Mouse (Mus musculus) adrenal gland, adult 8-10 months (tissue): ENCODE data around the gene Il18bp. TPM values are rescaled to one million over a fixed set of nuclear protein-coding genes. Genes with fewer than 3 reads are reported as not detected.

Source experiments
- DNase-seq: peaks from one replicate; pipeline ENCODE4 v3.0.0; 2022
- total RNA-seq, 4 experiments: library from RNA; stranded (reverse); gene quantifications; 2 replicates each; pipeline ENCODE4 v1.2.4; 2022

Gene Il18bp
- total RNA-seq, 4 experiments from 2014 or later: 8.1 to 12.5 (median 10.1) TPM

GRCm38 (mm10) chr7:102000921-102001630, 17.4 kb downstream of the Il18bp start:
- no peak for DNase-seq

GRCm38 (mm10) chr7:102000296-102000695, 18.2 kb downstream of the Il18bp start:
- no peak for DNase-seq

GRCm38 (mm10) chr7:101999461-102000151, 18.9 kb downstream of the Il18bp start:
- DNase-seq: no peak

GRCm38 (mm10) chr7:101998194-101998927, 20.1 kb downstream of the Il18bp start:
- DNase-seq: peak; percentile 75

- DNase-seq: no peak
Measured at GRCm38 (mm10) chr7:101994241-101994640, 24.2 kb downstream of the Il18bp start.

DNA sequence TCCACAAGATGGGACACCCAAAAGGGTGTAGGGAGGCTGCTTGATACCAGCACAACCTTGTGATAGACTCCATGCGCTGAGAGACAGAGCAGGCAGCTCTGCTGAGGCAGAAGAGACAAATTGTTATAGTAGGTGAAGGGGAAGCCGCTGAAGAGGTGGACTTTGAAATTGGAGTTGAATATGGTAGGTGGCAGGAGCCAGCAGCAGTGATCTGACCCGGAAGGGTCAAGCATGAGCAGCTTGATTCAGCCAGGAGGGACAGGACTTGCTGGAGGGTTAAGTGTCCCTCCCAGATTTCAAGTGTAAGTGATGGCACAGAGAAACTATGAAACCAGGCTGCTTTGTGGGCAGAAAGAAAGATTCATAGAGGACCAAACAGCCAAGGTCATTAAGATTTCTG, 33.4 kb downstream of the Il18bp start:
- DNase-seq: no peak

GRCm38 (mm10) chr7:101982735-101983134, 35.8 kb downstream of the Il18bp start:
- no peak for DNase-seq

- no peak for DNase-seq
Measured at GRCm38 (mm10) chr7:101974505-101974904, 44.0 kb downstream of the Il18bp start.

DNA sequence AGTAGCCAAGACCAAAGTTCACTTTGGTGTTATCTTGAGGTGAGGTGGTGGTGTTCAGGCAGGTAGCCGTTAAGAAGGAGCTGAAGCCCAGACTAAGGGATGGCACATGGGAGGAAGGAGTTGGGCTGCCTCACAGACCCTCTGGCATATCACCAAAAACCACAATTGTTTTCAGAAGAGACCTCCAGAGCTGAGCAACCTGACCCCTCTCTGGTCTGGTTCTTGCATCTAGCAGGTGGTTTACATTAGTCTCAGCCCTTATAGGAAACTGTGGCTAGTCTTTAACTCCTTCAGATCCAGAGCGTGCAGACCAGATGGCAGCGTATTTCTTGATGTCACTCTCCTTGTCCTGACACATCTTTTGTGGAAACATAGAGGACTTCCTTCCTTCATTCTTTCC, 44.8 kb downstream of the Il18bp start:
- no peak for DNase-seq

DNA sequence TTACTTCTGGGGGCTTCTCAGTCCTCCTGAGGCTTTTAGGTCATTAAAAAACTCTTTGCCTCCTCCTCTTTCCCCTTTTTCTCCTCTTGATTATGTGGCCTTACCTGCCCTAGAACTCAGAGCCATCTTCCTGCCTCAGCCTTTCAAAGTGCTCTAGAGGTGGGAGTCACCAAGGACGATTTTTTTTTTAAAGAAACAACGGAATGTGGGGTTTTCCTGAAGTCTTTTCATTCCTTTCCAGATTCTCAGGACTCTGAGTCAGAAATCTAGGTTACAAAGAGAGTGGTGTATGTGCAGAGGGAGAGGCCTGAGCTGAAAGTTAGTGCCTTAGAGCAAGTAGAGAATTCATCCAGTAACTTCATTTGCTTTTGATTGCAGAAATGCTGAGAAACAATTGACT, 46.8 kb downstream of the Il18bp start:
- no peak for DNase-seq

DNA sequence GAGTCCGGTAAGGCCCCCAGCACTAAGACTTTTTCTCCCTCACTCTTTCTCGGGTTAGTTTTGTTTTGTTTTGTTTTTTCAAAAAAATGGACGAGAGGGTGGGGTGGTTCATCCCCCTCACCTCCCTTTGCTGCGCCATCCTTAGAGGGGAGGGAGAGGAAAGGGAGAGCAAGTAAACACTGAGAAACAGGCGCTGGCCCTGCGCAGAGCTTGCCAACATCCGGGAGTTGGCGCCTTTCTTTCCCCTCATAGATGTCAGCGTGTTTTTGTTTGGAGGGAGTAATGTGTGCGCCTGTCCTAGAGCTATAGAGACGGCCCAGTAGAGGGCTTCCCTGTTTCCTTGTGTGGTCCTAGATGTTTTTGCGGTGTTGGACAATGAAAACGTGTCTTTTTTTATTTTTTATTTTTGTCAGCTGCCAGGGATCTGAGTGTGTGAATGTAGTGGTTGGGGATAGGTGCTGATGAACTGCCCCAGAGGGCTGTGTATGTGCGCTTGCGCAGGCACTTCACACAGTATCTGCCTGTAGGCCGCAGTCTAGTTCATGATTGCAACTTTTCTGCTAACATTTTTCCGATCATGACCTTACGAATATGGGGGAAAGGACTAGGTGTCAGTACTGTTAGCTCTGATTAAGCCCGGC, 47.5 kb downstream of the Il18bp start:
- DNase-seq: peak; percentile 68

- DNase-seq: peak; percentile 89
Measured at GRCm38 (mm10) chr7:101970429-101970775, 48.1 kb downstream of the Il18bp start.

- peak; percentile 82 for DNase-seq
Measured at GRCm38 (mm10) chr7:101969694-101970428, 48.6 kb downstream of the Il18bp start.

- DNase-seq: no peak
Measured at GRCm38 (mm10) chr7:101968751-101969150, 49.7 kb downstream of the Il18bp start.

GRCm38 (mm10) chr7:101967256-101967655, 51.2 kb downstream of the Il18bp start:
- no peak for DNase-seq

GRCm38 (mm10) chr7:101965606-101966005, 52.9 kb downstream of the Il18bp start:
- no peak for DNase-seq

Other genes with a start within 250 kb of the Il18bp start
- 10 to 100 TPM; 26.7 to 57.2 (median 44.6) TPM for gene Phox2a, start 200.4 kb downstream of the Il18bp start, total RNA-seq
- gene Inppl1, start 180.5 kb downstream of the Il18bp start, total RNA-seq: 100 to 1,000 TPM in 2 of 4 experiments, 10 to 100 TPM in 2; 76.9 to 104 (median 101) TPM
- gene Folr2, start 161.5 kb downstream of the Il18bp start, total RNA-seq: 1 to 10 TPM; 1.2 to 4.7 (median 2.8) TPM
- gene Anapc15, start 155.0 kb downstream of the Il18bp start, total RNA-seq: 10 to 100 TPM; 29.6 to 34.8 (median 30.7) TPM
- 1 to 10 TPM in 2 of 4 experiments, not detected in 2; 4.0 to 5.9 TPM for gene Folr1, start 147.9 kb downstream of the Il18bp start, total RNA-seq
- 100 to 1,000 TPM in 3 of 4 experiments, 10 to 100 TPM in 1; 92.8 to 107 (median 104) TPM for gene Lamtor1, start 112.8 kb downstream of the Il18bp start, total RNA-seq
- gene Tomt, start 112.3 kb downstream of the Il18bp start, total RNA-seq: not detected
- gene Lrrc51, start 84.8 kb downstream of the Il18bp start, total RNA-seq: 10 to 100 TPM; 11.3 to 19.1 (median 16.7) TPM
- 100 to 1,000 TPM; 191 to 248 (median 221) TPM for gene Numa1, start 84.6 kb downstream of the Il18bp start, total RNA-seq
- gene Rnf121, start 46.8 kb upstream of the Il18bp start, total RNA-seq: 10 to 100 TPM; 34.1 to 56.0 (median 38.4) TPM
- 10 to 100 TPM; 12.4 to 23.7 (median 18.7) TPM for gene Xndc1, start 46.8 kb upstream of the Il18bp start, total RNA-seq
- gene Xntrpc, start 47.0 kb upstream of the Il18bp start, total RNA-seq: 1 to 10 TPM; 1.1 to 3.5 (median 1.5) TPM
- gene Trpc2, start 64.4 kb upstream of the Il18bp start, total RNA-seq: under 1 TPM in 1 of 4 experiments, not detected in 3; 0.22 TPM
- gene Art1, start 83.1 kb upstream of the Il18bp start, total RNA-seq: not detected
- under 1 TPM in 1 of 4 experiments, not detected in 3; 0.38 TPM for gene Art5, start 90.8 kb upstream of the Il18bp start, total RNA-seq
- under 1 TPM in 1 of 4 experiments, not detected in 3; 0.28 TPM for gene Chrna10, start 98.1 kb upstream of the Il18bp start, total RNA-seq
- 10 to 100 TPM; 56.0 to 84.3 (median 74.0) TPM for gene Nup98, start 191.5 kb upstream of the Il18bp start, total RNA-seq
- 10 to 100 TPM; 76.4 to 94.5 (median 93.0) TPM for gene Pgap2, start 191.5 kb upstream of the Il18bp start, total RNA-seq
- gene Rhog, start 237.4 kb upstream of the Il18bp start, total RNA-seq: 10 to 100 TPM; 39.8 to 54.4 (median 47.5) TPM
- 10 to 100 TPM; 74.4 to 93.6 (median 83.3) TPM for gene Stim1, start 249.1 kb upstream of the Il18bp start, total RNA-seq